Mouse (Mus musculus): ENCODE measurements around the gene B4galt1.

Gene B4galt1

GRCm38 (mm10) chr4:40870206-40870605 is 16.4 kb upstream of the B4galt1 start:
- DNase-seq (ENCODE audit: low spot score), result no peak

- peak; percentile 61 for DNase-seq (ENCODE audit: low spot score)
Measured at GRCm38 (mm10) chr4:40868554-40869232, 14.9 kb upstream of the B4galt1 start.

GRCm38 (mm10) chr4:40864361-40864760 is 10.6 kb upstream of the B4galt1 start:
- no peak for DNase-seq (ENCODE audit: low spot score)

GRCm38 (mm10) chr4:40863340-40863739 is 9.5 kb upstream of the B4galt1 start:
- no peak for DNase-seq (ENCODE audit: low spot score)

GRCm38 (mm10) chr4:40861131-40861530 is 7.3 kb upstream of the B4galt1 start:
- no peak for DNase-seq (ENCODE audit: low spot score)

GRCm38 (mm10) chr4:40857824-40858346 is 4.1 kb upstream of the B4galt1 start:
- DNase-seq (ENCODE audit: low spot score), result no peak

- DNase-seq (ENCODE audit: low spot score), result no peak
Measured at GRCm38 (mm10) chr4:40856571-40856970, 2.8 kb upstream of the B4galt1 start.

- peak; percentile 74 for DNase-seq (ENCODE audit: low spot score)
Measured at GRCm38 (mm10) chr4:40854387-40854933, 655 bp upstream of the B4galt1 start.

- no peak for DNase-seq (ENCODE audit: low spot score)
Measured at GRCm38 (mm10) chr4:40852861-40853564, 792 bp downstream of the B4galt1 start.

GRCm38 (mm10) chr4:40852249-40852781 is 1.5 kb downstream of the B4galt1 start:
- DNase-seq (ENCODE audit: low spot score), result no peak

GRCm38 (mm10) chr4:40851763-40852248 is 2.0 kb downstream of the B4galt1 start:
- no peak for DNase-seq (ENCODE audit: low spot score)

- DNase-seq (ENCODE audit: low spot score), result no peak
Measured at GRCm38 (mm10) chr4:40851031-40851762, 2.6 kb downstream of the B4galt1 start.

- DNase-seq (ENCODE audit: low spot score), result no peak
Measured at GRCm38 (mm10) chr4:40850582-40850981, 3.2 kb downstream of the B4galt1 start.

- DNase-seq (ENCODE audit: low spot score), result no peak
Measured at GRCm38 (mm10) chr4:40849518-40849917, 4.3 kb downstream of the B4galt1 start.

- DNase-seq (ENCODE audit: low spot score), result no peak
Measured at GRCm38 (mm10) chr4:40848246-40848645, 5.6 kb downstream of the B4galt1 start.

- no peak for DNase-seq (ENCODE audit: low spot score)
Measured at GRCm38 (mm10) chr4:40847160-40847559, 6.6 kb downstream of the B4galt1 start.

- no peak for DNase-seq (ENCODE audit: low spot score)
Measured at GRCm38 (mm10) chr4:40846143-40846931, 7.5 kb downstream of the B4galt1 start.

- DNase-seq (ENCODE audit: low spot score), result no peak
Measured at GRCm38 (mm10) chr4:40844811-40845751, 8.7 kb downstream of the B4galt1 start.

GRCm38 (mm10) chr4:40844251-40844721 is 9.5 kb downstream of the B4galt1 start:
- DNase-seq (ENCODE audit: low spot score), result no peak

GRCm38 (mm10) chr4:40843726-40844125 is 10.1 kb downstream of the B4galt1 start:
- no peak for DNase-seq (ENCODE audit: low spot score)
